8 mouse cellular contexts compared by ENCODE assay signal in the genomic region with DNA sequence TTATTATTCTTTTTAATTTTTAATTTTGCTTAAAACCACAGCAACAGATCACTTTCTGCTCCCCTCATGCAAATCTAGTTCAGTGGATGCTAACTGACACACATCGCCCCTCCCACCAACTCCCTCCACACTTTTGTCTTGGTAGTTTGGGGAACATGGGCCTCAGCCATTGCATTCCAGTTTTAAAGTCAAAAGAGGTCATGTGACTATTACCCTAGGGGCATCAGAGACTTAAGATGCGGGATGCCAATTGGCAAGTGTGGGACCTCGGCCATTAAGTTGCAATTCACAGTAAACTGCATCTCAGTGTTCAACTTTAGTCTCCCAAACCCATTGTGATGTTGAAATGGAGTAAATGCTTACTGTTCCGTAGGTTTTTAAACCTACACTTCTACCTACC. TPM values are rescaled to one million over a fixed set of nuclear protein-coding genes. Genes with fewer than 3 reads are reported as not detected.
DNase-seq lines count a peak whose midpoint lies in the region; ATAC-seq lines count a peak whose summit lies in the region.

No protein-coding gene starts in this region.

- H3K4me3 ChIP-seq in forebrain, embryonic 16.5 days (replicated peaks; ENCODE audit: low read length): peak overlapping the region; percentile 57
- H3K4me3 ChIP-seq in liver, embryonic 13.5 days (replicated peaks): peak overlapping the region; percentile 58; the same call in 1 of the 2 replicates

- WGBS in forebrain, embryonic 16.5 days: 27% methylated on average over 4 of the region's 4 CpGs
- WGBS in liver, embryonic 13.5 days (ENCODE audit: insufficient replicate concordance): 50% methylated on average over 4 of the region's 4 CpGs

- no peaks in the 10 kb centered on the region for H3K36me3 ChIP-seq in forebrain, embryonic 16.5 days (ENCODE audit: control insufficient read depth, insufficient read depth)
- no peaks in the 10 kb centered on the region for H3K36me3 ChIP-seq in liver, embryonic 13.5 days

- no peaks in the 10 kb centered on the region for H3K4me1 ChIP-seq in forebrain, embryonic 16.5 days (replicated peaks; ENCODE audit: control insufficient read depth, insufficient read depth, low read length)
- H3K4me1 ChIP-seq in liver, embryonic 13.5 days (replicated peaks): no peaks in the 10 kb centered on the region

- intact Hi-C loops in heart, postnatal 25 days (cut with DNase I): loop anchor here (5.0 to 10.0 kb wide), 2 partner anchors 41 to 242 kb away; no protein-coding TSS in a partner anchor

- H3K4me2 ChIP-seq in forebrain, embryonic 16.5 days (ENCODE audit: low read length): peak overlapping the region; percentile 67
- peak overlapping the region; percentile 70 for H3K4me2 ChIP-seq in liver, embryonic 13.5 days

- ATAC-seq in forebrain, embryonic 16.5 days: no peak
- ATAC-seq in liver, embryonic 13.5 days (ENCODE audit: low read depth): no peak

- peak; percentile 79 for DNase-seq in heart, adult 11 months
- no peak for DNase-seq in heart, postnatal 25 days (ENCODE audit: low spot score)
- DNase-seq in ES-CJ7 (ENCODE audit: low read depth, low spot score): peak; percentile 8
- no peak for DNase-seq in liver, embryonic 13.5 days
- DNase-seq in spleen, postnatal 4 days (ENCODE audit: low spot score in 2 of 2): no peak
- no peak for DNase-seq in cerebellum, postnatal 10 days
- DNase-seq in frontal cortex, adult 2 months (ENCODE audit: extremely low spot score in 1 of 2, low spot score in 1 of 2): no peak

- no peak overlapping the region for H3K9ac ChIP-seq in forebrain, embryonic 16.5 days (replicated peaks; ENCODE audit: low read depth, low read length)
- no peak overlapping the region for H3K9ac ChIP-seq in liver, embryonic 13.5 days

- H3K27ac ChIP-seq in forebrain, embryonic 16.5 days (ENCODE audit: low read length): no peak overlapping the region
- H3K27ac ChIP-seq in liver, embryonic 13.5 days: no peak overlapping the region

- H3K9me3 ChIP-seq in forebrain, embryonic 16.5 days (ENCODE audit: control insufficient read depth, low read length): no peaks in the 10 kb centered on the region
- no peaks in the 10 kb centered on the region for H3K9me3 ChIP-seq in liver, embryonic 13.5 days (replicated peaks)

- no peaks in the 10 kb centered on the region for H3K27me3 ChIP-seq in forebrain, embryonic 16.5 days (replicated peaks; ENCODE audit: control insufficient read depth, insufficient read depth, low read length)
- peaks cover 4% of the 10 kb centered on the region; the same call in 1 of the 2 replicates for H3K27me3 ChIP-seq in liver, embryonic 13.5 days

RNA-seq across cellular contexts. Expression of a gene that starts 1.7 kb away (rescaled TPM):
- total RNA-seq in heart, postnatal 25 days (2021): 10 to 100 TPM; 42.2 to 51.2 TPM
- polyA plus RNA-seq in forebrain, embryonic 16.5 days (2015; fragmentation: Nextera tagmentation; extraction: Ambion mirVana): 38.1 and 50.0 TPM in 2 replicates
- 10.8 and 13.0 TPM in 2 replicates for polyA plus RNA-seq in liver, embryonic 13.5 days (2015; fragmentation: Nextera tagmentation; extraction: Ambion mirVana)
- polyA plus RNA-seq in frontal cortex, adult 2 months (2012; rRNA removed): 68.5 and 86.4 TPM in 2 replicates

Comparison
In these comparisons a context has a peak if more than half of its experiments do, and no peak if none do; other contexts are left out.
1. DNase-seq: peak in heart, adult 11 months (single experiment) and ES-CJ7 (single experiment); none in heart, postnatal 25 days (single experiment), liver, embryonic 13.5 days (single experiment), spleen, postnatal 4 days (0 of 2), cerebellum, postnatal 10 days (0 of 2) and frontal cortex, adult 2 months (0 of 2).